Comparison of ENCODE assay signal across 9 mouse cellular contexts in genomic region chr13:51424647-51425046, GRCm38 (mm10). TPM values are rescaled to one million over a fixed set of nuclear protein-coding genes. Genes with fewer than 3 reads are reported as not detected.
DNase-seq lines count a peak whose midpoint lies in the region.
"Had no signal": no experiment of that assay in that cellular context is flagged by ENCODE, and none has a peak within 500 bp of the region (broad histone marks: within the 10 kb centered on the region; RNA-seq: fewer than 3 reads in every experiment).

No protein-coding gene starts in this region.

- no peaks in the 10 kb centered on the region for H3K4me1 ChIP-seq in midbrain, embryonic 10.5 days

- H3K9me3 ChIP-seq in midbrain, embryonic 10.5 days (replicated peaks) = no peaks in the 10 kb centered on the region

- 36% methylated on average over 5 of the region's 5 CpGs for WGBS in midbrain, embryonic 10.5 days

- intact Hi-C loops in heart, postnatal 25 days (cut with DNase I) = loop anchor here (1.0 to 5.0 kb wide), 2 partner anchors 193 to 475 kb away; no protein-coding TSS in a partner anchor

- H3K27ac ChIP-seq in midbrain, embryonic 10.5 days (replicated peaks) = no peak overlapping the region
- H3K27ac ChIP-seq: macrophage had no signal

- H3K36me3 ChIP-seq in midbrain, embryonic 10.5 days = 0 out of 2 replicates have a peak, but pooled peaks cover 2% of the 10 kb centered on the region

- peak; percentile 52 to 80 for DNase-seq in heart, adult 18-20 months
- DNase-seq in heart, postnatal 25 days (ENCODE audit: low spot score) = no peak
- DNase-seq in CD4-positive helper T cell, adult 2 months (ENCODE audit: low read depth, low spot score) = peak; percentile 38
- DNase-seq in brain, adult 2 months (ENCODE audit: low read depth, low spot score) = peak; percentile 65
- peak; percentile 45 to 71 for DNase-seq in gastrocnemius, postnatal 4 days (ENCODE audit: low spot score in 2 of 2)
- peak; percentile 89 for DNase-seq in kidney, postnatal 10 days
- DNase-seq in midbrain, embryonic 10.5 days (ENCODE audit: low spot score) = peak; percentile 62
- peak; percentile 46 for DNase-seq in thymus, postnatal 25 days

- no peaks in the 10 kb centered on the region for H3K27me3 ChIP-seq in midbrain, embryonic 10.5 days (ENCODE audit: low read depth, poor library complexity, severe bottlenecking)

- no peak overlapping the region for H3K4me3 ChIP-seq in midbrain, embryonic 10.5 days

RNA-seq across cellular contexts. Expression of gene S1pr3, which starts 16.2 kb away (rescaled TPM):
- 10 to 100 TPM; 11.5 to 12.7 TPM for total RNA-seq in heart, adult 18-20 months (2021)
- 10 to 100 TPM; 14.1 to 14.4 TPM for total RNA-seq in heart, postnatal 25 days (2021)
- 10 to 100 TPM; 23.7 to 24.8 TPM for total RNA-seq in gastrocnemius, postnatal 4 days (2021)
- polyA plus RNA-seq in midbrain, embryonic 10.5 days (2016; fragmentation: Nextera tagmentation; extraction: Ambion mirVana) = 47.5 and 53.4 TPM in 2 replicates
- polyA plus RNA-seq: macrophage had no signal
